Mouse (Mus musculus): ENCODE measurements at regions not wholly inside any gene's neighbourhood (a gene's known extent, or its start where the extent isn't known, plus 50 kb on each side); places are given as distances from the start of the nearest gene placed in this dataset.

DNA sequence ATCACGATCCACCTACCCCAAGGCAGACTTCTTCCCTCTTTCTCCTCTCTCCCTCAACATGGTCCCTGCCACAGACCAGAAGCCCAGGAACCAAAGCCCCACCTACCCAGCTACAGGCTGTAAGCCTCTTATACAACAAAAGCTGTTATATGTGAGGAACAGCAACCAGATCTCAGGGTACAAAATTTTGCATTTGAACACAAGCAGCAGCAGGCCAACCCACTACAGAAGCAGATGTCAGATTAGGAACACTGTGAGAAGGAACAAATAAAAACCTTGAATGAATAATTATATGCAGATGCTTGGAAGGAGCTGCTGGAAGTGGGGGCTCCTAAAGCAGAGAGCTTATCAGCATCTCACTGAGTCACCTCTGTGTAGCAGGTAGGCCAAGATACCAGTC lies 444.8 kb downstream of the Tox3 start:
- Histone ChIP-seq H3K9me3 (replicated peaks; ENCODE audit: low read length) (no peaks in the 10 kb centered on the region), H3K4me3 (replicated peaks in 1 of 3; ENCODE audit: low read depth in 2 of 3, low read length in 2 of 3, poor library complexity in 1 of 3) (no peak overlapping the region), H3K79me2 (replicated peaks; ENCODE audit: control insufficient read depth, extremely low read depth, insufficient read depth, poor library complexity, severe bottlenecking) (no peaks in the 10 kb centered on the region), H3K4me2 (ENCODE audit: insufficient read depth, low read depth, poor library complexity, severe bottlenecking) (no peak overlapping the region), H3K9ac (ENCODE audit: insufficient read depth, low read depth) (no peak overlapping the region), H3K27ac (ENCODE audit: insufficient read depth, low read depth) (no peak overlapping the region), H3K27me3 (replicated peaks) (no peaks in the 10 kb centered on the region), H3K4me1 (ENCODE audit: control insufficient read depth in 1 of 2, insufficient read depth in 2 of 2) (no peaks in the 10 kb centered on the region), H3K36me3 (replicated peaks in 1 of 2; ENCODE audit: control insufficient read depth in 1 of 2, insufficient read depth in 1 of 2, low read length in 1 of 2) (no peaks in the 10 kb centered on the region)
- TF ChIP-seq HCFC1 (IDR thresholded peaks at IDR 0.05; ENCODE audit: low read depth, low read length) (no peak), SMC3 (IDR thresholded peaks at IDR 0.05; ENCODE audit: low read depth, low read length) (no peak)
- dilution Hi-C loops (cut with MboI; ENCODE audit: extremely low pct_ligation_motif_present, extremely low pct_unique_long_range_greater_than_20kb, low sequenced_read_pairs): no loop called here
- in situ Hi-C loops (cut with MboI; ENCODE audit: low pct_ligation_motif_present, low pct_unique_long_range_greater_than_20kb, low sequenced_read_pairs): no loop called here
- no peak for DNase-seq (ENCODE audit: extremely low read depth)

DNA sequence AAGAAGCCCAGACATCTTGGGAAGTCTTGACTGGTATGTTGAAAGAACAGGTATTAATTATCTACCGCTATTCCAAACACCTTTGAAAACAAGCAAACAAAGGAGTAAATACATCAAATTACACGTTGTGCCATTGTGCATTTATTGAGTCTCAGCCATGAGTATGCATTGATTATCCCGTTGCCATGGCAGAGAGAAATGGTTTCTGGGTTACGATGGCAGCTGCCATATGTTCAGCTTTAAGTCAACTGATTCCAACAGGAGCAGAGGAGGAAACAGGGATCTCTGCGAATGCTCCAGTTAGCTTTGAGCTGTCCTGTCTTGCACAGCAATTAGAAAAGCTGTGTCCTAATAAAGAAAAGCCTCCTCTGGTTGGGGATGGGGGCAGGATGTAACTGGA lies 475.4 kb downstream of the Tox3 start:
- Histone ChIP-seq H3K4me1 (ENCODE audit: control insufficient read depth in 1 of 2, insufficient read depth in 2 of 2) (no peaks in the 10 kb centered on the region), H3K36me3 (replicated peaks in 1 of 2; ENCODE audit: control insufficient read depth in 1 of 2, insufficient read depth in 1 of 2, low read length in 1 of 2) (no peaks in the 10 kb centered on the region), H3K4me2 (ENCODE audit: insufficient read depth, low read depth, poor library complexity, severe bottlenecking) (no peak overlapping the region), H3K4me3 (replicated peaks in 1 of 3; ENCODE audit: low read depth in 2 of 3, low read length in 2 of 3, poor library complexity in 1 of 3) (no peak overlapping the region), H3K9ac (ENCODE audit: insufficient read depth, low read depth) (no peak overlapping the region), H3K9me3 (replicated peaks; ENCODE audit: low read length) (no peaks in the 10 kb centered on the region), H3K27me3 (replicated peaks) (no peaks in the 10 kb centered on the region), H3K27ac (ENCODE audit: insufficient read depth, low read depth) (no peak overlapping the region), H3K79me2 (replicated peaks; ENCODE audit: control insufficient read depth, extremely low read depth, insufficient read depth, poor library complexity, severe bottlenecking) (no peaks in the 10 kb centered on the region)
- TF ChIP-seq ZKSCAN1 (IDR thresholded peaks at IDR 0.05; ENCODE audit: borderline replicate concordance, low read depth, low read length) (no peak), KAT2A (IDR thresholded peaks at IDR 0.05; ENCODE audit: insufficient replicate concordance, low read length) (no peak), ETS1 (conservative IDR thresholded peaks at IDR 0.05; ENCODE audit: low read depth, low read length) (no peak), BHLHE40 (IDR thresholded peaks at IDR 0.05; ENCODE audit: low read depth, low read length) (no peak), E2F4 (IDR thresholded peaks at IDR 0.05; ENCODE audit: insufficient replicate concordance, low read depth, low read length) (no peak), TCF12 (IDR thresholded peaks at IDR 0.05; ENCODE audit: low read depth, low read length) (no peak), MAFK (IDR thresholded peaks at IDR 0.05; ENCODE audit: insufficient replicate concordance, low read length) (no peak), ZNF384 (IDR thresholded peaks at IDR 0.05; ENCODE audit: low read depth, low read length) (no peak), MAZ (IDR thresholded peaks at IDR 0.05; ENCODE audit: low read depth, low read length) (no peak), PAX5 (IDR thresholded peaks at IDR 0.05; ENCODE audit: low read length) (no peak), MXI1 (IDR thresholded peaks at IDR 0.05; ENCODE audit: low read depth, low read length) (no peak), HCFC1 (IDR thresholded peaks at IDR 0.05; ENCODE audit: low read depth, low read length) (no peak), SMC3 (IDR thresholded peaks at IDR 0.05; ENCODE audit: low read depth, low read length) (no peak), IRF4 (IDR thresholded peaks at IDR 0.05; ENCODE audit: low read depth, low read length) (no peak), USF1 (IDR thresholded peaks at IDR 0.05; ENCODE audit: low read depth, low read length) (no peak), RAD21 (IDR thresholded peaks at IDR 0.05; ENCODE audit: low read depth, low read length) (no peak)
- dilution Hi-C loops (cut with MboI; ENCODE audit: extremely low pct_ligation_motif_present, extremely low pct_unique_long_range_greater_than_20kb, low sequenced_read_pairs) (no loop called here), in situ Hi-C loops (cut with MboI; ENCODE audit: low pct_ligation_motif_present, low pct_unique_long_range_greater_than_20kb, low sequenced_read_pairs) (loop anchor here (25.0 kb wide), 1 partner anchor 890 kb away; no protein-coding TSS in a partner anchor)
- DNase-seq (ENCODE audit: extremely low read depth): no peak
